Mouse (Mus musculus) heart, postnatal 36 days (tissue): ENCODE results near the gene Zmiz1. TPM values are rescaled to one million over a fixed set of nuclear protein-coding genes. Genes with fewer than 3 reads are reported as not detected.

Source experiments
- DNase-seq, 2 experiments: peaks; one replicate each; pipeline ENCODE4 v3.0.0; 2021 to 2022
- intact Hi-C: fragments of 180-260 bp; cut with DNase I; formaldehyde crosslinking; loops from one replicate; pipeline ENCODE4 v1.15.1; 2025
- total RNA-seq, 2 experiments: library from RNA; stranded (reverse); gene quantifications; 2 replicates each; pipeline ENCODE4 v1.2.3; 2021

Zmiz1 gene
- total RNA-seq, 2 experiments from 2014 or later, result 38.8 to 41.7 TPM

- intact Hi-C loops, result no loop called here
- no peak for DNase-seq
Observed at GRCm38 (mm10) chr14:25600358-25600757, 141.4 kb downstream of the Zmiz1 start.

GRCm38 (mm10) chr14:25600951-25601350 lies 142.0 kb downstream of the Zmiz1 start:
- intact Hi-C loops, result no loop called here
- DNase-seq, result no peak

GRCm38 (mm10) chr14:25602018-25602417 lies 143.0 kb downstream of the Zmiz1 start:
- DNase-seq, result no peak
- intact Hi-C loops, result no loop called here

- intact Hi-C loops, result no loop called here
- no peak for DNase-seq
Observed at GRCm38 (mm10) chr14:25604395-25605142, 145.6 kb downstream of the Zmiz1 start.

- DNase-seq, result peak; percentile 70 to 78
- intact Hi-C loops, result loop anchor here (1.0 kb wide), 1 partner anchor 18 kb away; no protein-coding TSS in a partner anchor
Observed at GRCm38 (mm10) chr14:25606372-25607140, 147.6 kb downstream of the Zmiz1 start.

GRCm38 (mm10) chr14:25607141-25607967 lies 148.4 kb downstream of the Zmiz1 start:
- intact Hi-C loops, result no loop called here

GRCm38 (mm10) chr14:25607968-25608491 lies 149.0 kb downstream of the Zmiz1 start:
- intact Hi-C loops, result loop anchor here (2.0 kb wide), 1 partner anchor 37 kb away; no protein-coding TSS in a partner anchor
- DNase-seq, result peak; percentile 46 to 71

More at GRCm38 (mm10) chr14:25607141-25607967, 148.4 kb downstream of the Zmiz1 start:
- peak; percentile 48 to 58 for DNase-seq

GRCm38 (mm10) chr14:25608618-25609017 lies 149.6 kb downstream of the Zmiz1 start:
- intact Hi-C loops, result loop anchor here (2.0 kb wide), 1 partner anchor 36 kb away; no protein-coding TSS in a partner anchor
- no peak for DNase-seq

- no peak for DNase-seq
- intact Hi-C loops, result loop anchor here (2.0 kb wide), 1 partner anchor 35 kb away; no protein-coding TSS in a partner anchor
Observed at GRCm38 (mm10) chr14:25609355-25609754, 150.4 kb downstream of the Zmiz1 start.

GRCm38 (mm10) chr14:25610396-25611158 lies 151.6 kb downstream of the Zmiz1 start:
- intact Hi-C loops, result no loop called here
- no peak for DNase-seq

GRCm38 (mm10) chr14:25611159-25611697 lies 152.2 kb downstream of the Zmiz1 start:
- DNase-seq, result no peak
- intact Hi-C loops, result no loop called here

- intact Hi-C loops, result no loop called here
- DNase-seq, result no peak
Observed at GRCm38 (mm10) chr14:25611815-25612698, 153.1 kb downstream of the Zmiz1 start.

GRCm38 (mm10) chr14:25613942-25614575 lies 155.1 kb downstream of the Zmiz1 start:
- intact Hi-C loops, result no loop called here
- DNase-seq, result no peak

- DNase-seq, result no peak
- intact Hi-C loops, result no loop called here
Observed at GRCm38 (mm10) chr14:25614684-25615083, 155.7 kb downstream of the Zmiz1 start.

- DNase-seq, result no peak
- intact Hi-C loops, result no loop called here
Observed at GRCm38 (mm10) chr14:25615602-25616001, 156.6 kb downstream of the Zmiz1 start.

GRCm38 (mm10) chr14:25616009-25616723 lies 157.2 kb downstream of the Zmiz1 start:
- intact Hi-C loops, result no loop called here
- no peak for DNase-seq

- intact Hi-C loops, result no loop called here
- DNase-seq, result no peak
Observed at GRCm38 (mm10) chr14:25617264-25617663, 158.3 kb downstream of the Zmiz1 start.
